8 mouse cellular contexts compared by ENCODE assay signal in genomic region chr2:25706643-25707481, GRCm38 (mm10). TPM values are rescaled to one million over a fixed set of nuclear protein-coding genes. Genes with fewer than 3 reads are reported as not detected.
DNase-seq lines count a peak whose midpoint lies in the region; TF ChIP-seq lines count a peak whose summit lies in the region.

Bmyc (plus strand) TSS chr2:25706739.

- peaks cover 5% of the 10 kb centered on the region; the same call in 1 of the 2 replicates for H3K4me1 ChIP-seq in cortical plate, adult 2 months (ENCODE audit: control insufficient read depth, insufficient read depth, low read length)

- H3K27ac ChIP-seq in cortical plate, adult 2 months (ENCODE audit: insufficient read depth, low read length): peak within 1 kb of the TSS; percentile 18

- TF ChIP-seq POLR2A in cortical plate, adult 2 months (IDR thresholded peaks at IDR 0.05; ENCODE audit: extremely low read depth, insufficient read depth, low read length): peak; percentile 97

- TF ChIP-seq CTCF in cortical plate, adult 2 months (IDR thresholded peaks at IDR 0.05; ENCODE audit: extremely low read depth, insufficient read depth, low read length): peak; percentile 43

- peak; percentile 63 to 76 for DNase-seq in adrenal gland, adult 18-20 months (ENCODE audit: low spot score in 2 of 2)
- DNase-seq in gastrocnemius, postnatal 14 days: peak; percentile 78
- DNase-seq in hindlimb bud, embryonic 11.5 days (ENCODE audit: extremely low spot score, low read depth, low spot score): peak; percentile 66
- peak; percentile 83 to 89 for DNase-seq in left cerebral cortex, adult 18-20 months (ENCODE audit: low spot score in 2 of 2)
- DNase-seq in lung, postnatal 36 days: peak; percentile 70
- DNase-seq in retina, postnatal 7 days (ENCODE audit: low read depth, low spot score): peak; percentile 73
- peak; percentile 70 for DNase-seq in urinary bladder, adult 2 months (ENCODE audit: low spot score)

- peak within 1 kb of the TSS; percentile 66 for H3K4me3 ChIP-seq in cortical plate, adult 2 months (ENCODE audit: insufficient read depth, low read length)

- intact Hi-C loops in gastrocnemius, postnatal 14 days (cut with DNase I; ENCODE audit: low total_unique reads): no loop called here

RNA-seq across cellular contexts. Expression of gene Bmyc, which starts in this region (rescaled TPM):
- total RNA-seq in adrenal gland, adult 18-20 months (2021): 10 to 100 TPM; 36.0 to 42.9 TPM
- 99.6 and 101 TPM in 2 replicates for polyA plus RNA-seq in cortical plate, adult 2 months (2012; rRNA removed)
- total RNA-seq in gastrocnemius, postnatal 14 days (2021): 10 to 100 TPM; 10.9 to 15.5 TPM
- 10 to 100 TPM; 89.7 to 94.0 TPM for total RNA-seq in left cerebral cortex, adult 18-20 months (2021)
- 30.9 and 41.7 TPM in 2 replicates for polyA plus RNA-seq in urinary bladder, adult 2 months (2012; rRNA removed)

Comparison
In these comparisons a context has a peak if more than half of its experiments do, and no peak if none do; other contexts are left out.
1. Peak in every context shown above with its lines: DNase-seq, H3K4me3 ChIP-seq and H3K27ac ChIP-seq.